Mouse (Mus musculus) hindbrain, embryonic 10.5 days (tissue): ENCODE results near the gene Rcbtb2. TPM values are rescaled to one million over a fixed set of nuclear protein-coding genes. Genes with fewer than 3 reads are reported as not detected.
"Not testable (repeated sequence)": the region's sequence is repeated elsewhere in the genome, so short reads cannot be mapped to it uniquely, and the experiment has no call there.

ENCODE experiments used
- DNase-seq: peaks from one replicate; pipeline ENCODE4 v3.0.0-alpha.2; 2017; ENCODE audit warnings: low spot score
- H3K27ac ChIP-seq: fragments of 300-500 bp; sonication (generic); 2 replicates; pipeline ENCODE4 v1.5.1; 2016; ENCODE audit warnings: mild to moderate bottlenecking, moderate library complexity
- H3K27me3 ChIP-seq: fragments of 300-500 bp; sonication (generic); 2 replicates; pipeline ENCODE4 v1.6.1; 2016; ENCODE audit warnings: mild to moderate bottlenecking; ENCODE audit not compliant: poor library complexity, insufficient read depth, severe bottlenecking
- H3K36me3 ChIP-seq: fragments of 300-500 bp; sonication (generic); 2 replicates; pipeline ENCODE4 v1.6.1; 2016; ENCODE audit warnings: mild to moderate bottlenecking, moderate library complexity
- H3K4me1 ChIP-seq: fragments of 300-500 bp; sonication (generic); replicated peaks from 2 replicates; pipeline ENCODE4 v1.6.1; 2016; ENCODE audit warnings: mild to moderate bottlenecking
- H3K4me3 ChIP-seq: fragments of 300-500 bp; sonication (generic); 2 replicates; pipeline ENCODE4 v1.5.1; 2016; ENCODE audit warnings: mild to moderate bottlenecking, moderate library complexity
- H3K9me3 ChIP-seq: fragments of 300-500 bp; sonication (generic); 2 replicates; pipeline ENCODE4 v1.6.1; 2016; ENCODE audit warnings: mild to moderate bottlenecking, moderate library complexity
- WGBS: fragments of 180-500 bp; shearing (Covaris S2); methylation state at CpG from one replicate; pipeline ENCODE4 v1.1.7; 2016; 5-methylcytosine and 5-hydroxymethylcytosine counted together
- polyA plus RNA-seq: library from polyadenylated mRNA; unstranded; fragments of >200 nt; fragmentation: Nextera tagmentation; extraction: Ambion mirVana; gene quantifications from 2 replicates; pipeline ENCODE4 v1.2.1, GENCODE M21; 2016

Rcbtb2 gene
- polyA plus RNA-seq, 1 experiment from 2014 or later, result 145 TPM

- 65% methylated on average over 11 of the region's 11 CpGs for WGBS
- Histone ChIP-seq H3K4me3 (no peak overlapping the region), H3K4me1 (peaks cover 8% of the 10 kb centered on the region; the same call in 1 of the 2 replicates), H3K27me3 (no peaks in the 10 kb centered on the region), H3K36me3 (no peaks in the 10 kb centered on the region), H3K9me3 (no peaks in the 10 kb centered on the region), H3K27ac (no peak overlapping the region)
- DNase-seq, result peak; percentile 4
Observed at GRCm38 (mm10) chr14:73105407-73106185, 17.2 kb upstream of the Rcbtb2 start.

- WGBS, result 31% methylated on average over 8 of the region's 8 CpGs
- peaks cover 8% of the 10 kb centered on the region; the same call in 1 of the 2 replicates for H3K4me1 ChIP-seq
- no peak overlapping the region for H3K4me3 ChIP-seq
- DNase-seq, result peak; percentile 41
- H3K36me3 ChIP-seq, result no peaks in the 10 kb centered on the region
- no peaks in the 10 kb centered on the region for H3K27me3 ChIP-seq
- no peaks in the 10 kb centered on the region for H3K9me3 ChIP-seq
- no peak overlapping the region for H3K27ac ChIP-seq
Observed at GRCm38 (mm10) chr14:73106234-73106711, 16.6 kb upstream of the Rcbtb2 start.

- no peaks in the 10 kb centered on the region for H3K9me3 ChIP-seq
- no peaks in the 10 kb centered on the region for H3K27me3 ChIP-seq
- H3K36me3 ChIP-seq, result no peaks in the 10 kb centered on the region
- DNase-seq, result no peak
- WGBS, result 67% methylated on average over 4 of the region's 4 CpGs
- H3K4me1 ChIP-seq, result peaks cover 8% of the 10 kb centered on the region; the same call in 1 of the 2 replicates
- no peak overlapping the region for H3K27ac ChIP-seq
- H3K4me3 ChIP-seq, result no peak overlapping the region
Observed at GRCm38 (mm10) chr14:73106957-73107356, 15.9 kb upstream of the Rcbtb2 start.

GRCm38 (mm10) chr14:73107371-73107770, 15.5 kb upstream of the Rcbtb2 start:
- no peak overlapping the region for H3K27ac ChIP-seq
- 55% methylated on average over 7 of the region's 7 CpGs for WGBS
- peaks cover 8% of the 10 kb centered on the region; the same call in 1 of the 2 replicates for H3K4me1 ChIP-seq
- H3K9me3 ChIP-seq, result no peaks in the 10 kb centered on the region
- no peaks in the 10 kb centered on the region for H3K36me3 ChIP-seq
- H3K4me3 ChIP-seq, result no peak overlapping the region
- H3K27me3 ChIP-seq, result no peaks in the 10 kb centered on the region
- no peak for DNase-seq

DNA sequence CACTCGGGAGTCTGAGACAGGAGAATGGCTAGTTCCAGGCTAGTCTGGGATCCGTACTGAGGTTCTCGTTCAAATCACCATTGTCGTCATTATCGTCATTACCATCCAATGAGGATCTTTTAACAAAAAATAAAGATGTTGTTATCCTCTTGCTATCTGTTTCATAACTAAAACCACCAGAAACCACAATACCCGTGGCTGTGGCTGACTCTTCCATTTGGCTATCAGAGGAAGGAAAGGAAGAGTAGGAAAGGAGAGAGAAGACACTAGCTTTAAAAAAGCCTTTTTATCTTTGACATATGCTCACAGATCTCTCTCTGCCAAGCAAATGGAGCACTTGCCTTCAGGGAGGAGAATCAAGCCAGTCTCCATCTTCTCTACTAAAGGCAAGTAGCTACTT, 14.9 kb upstream of the Rcbtb2 start:
- H3K27ac ChIP-seq, result no peak overlapping the region
- no peak overlapping the region for H3K4me3 ChIP-seq
- no peaks in the 10 kb centered on the region for H3K27me3 ChIP-seq
- peaks cover 8% of the 10 kb centered on the region; the same call in 1 of the 2 replicates for H3K4me1 ChIP-seq
- DNase-seq, result no peak
- no peaks in the 10 kb centered on the region for H3K9me3 ChIP-seq
- WGBS, result 91% methylated on average over 6 of the region's 6 CpGs
- H3K36me3 ChIP-seq, result no peaks in the 10 kb centered on the region

DNA sequence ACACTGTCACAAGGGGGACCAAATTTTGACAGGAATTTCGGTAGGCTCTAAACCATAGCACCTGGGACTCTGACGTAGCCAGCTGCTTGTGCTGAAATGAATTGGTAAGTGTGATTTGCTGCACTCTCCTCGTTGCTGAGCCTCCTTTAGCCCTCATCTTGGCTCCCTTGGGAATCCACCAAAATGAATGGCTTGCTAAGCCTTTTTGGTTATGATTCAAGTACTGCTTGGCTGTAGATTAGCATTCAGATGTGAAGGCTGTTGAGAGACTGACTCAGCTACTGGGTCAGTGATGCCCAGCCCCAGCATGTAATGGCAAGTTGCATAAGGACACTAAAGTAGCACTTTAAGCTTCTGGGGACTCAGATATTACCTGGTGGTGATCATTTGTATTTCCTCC, 12.2 kb upstream of the Rcbtb2 start:
- Histone ChIP-seq H3K9me3 (no peaks in the 10 kb centered on the region), H3K27me3 (no peaks in the 10 kb centered on the region), H3K27ac (no peak overlapping the region), H3K36me3 (no peaks in the 10 kb centered on the region), H3K4me3 (no peak overlapping the region), H3K4me1 (peaks cover 2% of the 10 kb centered on the region; the same call in 1 of the 2 replicates)
- WGBS, result 73% methylated on average over 3 of the region's 3 CpGs
- DNase-seq, result no peak

- Histone ChIP-seq H3K9me3 (no peaks in the 10 kb centered on the region), H3K4me3 (no peak overlapping the region), H3K4me1 (no peaks in the 10 kb centered on the region; the same call in 1 of the 2 replicates), H3K36me3 (no peaks in the 10 kb centered on the region), H3K27me3 (no peaks in the 10 kb centered on the region), H3K27ac (no peak overlapping the region)
- no peak for DNase-seq
- 62% methylated on average over 1 of the region's 1 CpGs for WGBS
Observed at GRCm38 (mm10) chr14:73111091-73111490, 11.7 kb upstream of the Rcbtb2 start.

GRCm38 (mm10) chr14:73112186-73112840, 10.5 kb upstream of the Rcbtb2 start:
- no peaks in the 10 kb centered on the region for H3K4me1 ChIP-seq
- 75% methylated on average over 12 of the region's 12 CpGs for WGBS
- no peak for DNase-seq
- no peaks in the 10 kb centered on the region for H3K36me3 ChIP-seq
- H3K9me3 ChIP-seq, result no peaks in the 10 kb centered on the region
- H3K4me3 ChIP-seq, result no peak overlapping the region
- no peaks in the 10 kb centered on the region for H3K27me3 ChIP-seq
- no peak overlapping the region for H3K27ac ChIP-seq

- 93% methylated on average over 3 of the region's 3 CpGs for WGBS
- H3K4me3 ChIP-seq, DNase-seq: not testable (repeated sequence)
Observed at GRCm38 (mm10) chr14:73114952-73115351, 7.9 kb upstream of the Rcbtb2 start.

GRCm38 (mm10) chr14:73116301-73116700, 6.5 kb upstream of the Rcbtb2 start:
- no peaks in the 10 kb centered on the region for H3K36me3 ChIP-seq
- no peak overlapping the region for H3K27ac ChIP-seq
- no peak for DNase-seq
- H3K9me3 ChIP-seq, result no peaks in the 10 kb centered on the region
- 88% methylated on average over 2 of the region's 2 CpGs for WGBS
- H3K4me1 ChIP-seq, result peaks cover 15% of the 10 kb centered on the region
- H3K27me3 ChIP-seq, result no peaks in the 10 kb centered on the region
- no peak overlapping the region for H3K4me3 ChIP-seq

More at GRCm38 (mm10) chr14:73114952-73115351, 7.9 kb upstream of the Rcbtb2 start:
- peaks cover 13% of the 10 kb centered on the region for H3K4me1 ChIP-seq
- H3K9me3 ChIP-seq, H3K27ac ChIP-seq, H3K27me3 ChIP-seq, H3K36me3 ChIP-seq: not testable (repeated sequence)

- Histone ChIP-seq H3K36me3 (no peaks in the 10 kb centered on the region), H3K27ac (no peak overlapping the region), H3K4me3 (no peak overlapping the region), H3K4me1 (peaks cover 15% of the 10 kb centered on the region), H3K9me3 (no peaks in the 10 kb centered on the region), H3K27me3 (no peaks in the 10 kb centered on the region)
- WGBS, result 65% methylated on average over 9 of the region's 9 CpGs
- DNase-seq, result peak; percentile 20
Observed at GRCm38 (mm10) chr14:73116938-73117337, 5.9 kb upstream of the Rcbtb2 start.

- 84% methylated on average over 7 of the region's 7 CpGs for WGBS
- H3K27me3 ChIP-seq, result no peaks in the 10 kb centered on the region
- DNase-seq, result no peak
Observed at GRCm38 (mm10) chr14:73117411-73118392, 5.1 kb upstream of the Rcbtb2 start.

More at GRCm38 (mm10) chr14:73117411-73118392, 5.1 kb upstream of the Rcbtb2 start:
- Histone ChIP-seq H3K4me3 (no peak overlapping the region), H3K9me3 (no peaks in the 10 kb centered on the region), H3K36me3 (no peaks in the 10 kb centered on the region), H3K4me1 (peaks cover 15% of the 10 kb centered on the region), H3K27ac (no peak overlapping the region)
